Mouse (Mus musculus) liver, embryonic 11.5 days (tissue): ENCODE data around the gene 4930503B20Rik. TPM values are rescaled to one million over a fixed set of nuclear protein-coding genes. Genes with fewer than 3 reads are reported as not detected.

ENCODE experiments used
- ATAC-seq: fragments of 200-750 bp; cut with Nextera tagmentation; replicated peaks from 2 replicates; pipeline ENCODE4 v1.8.0; 2017; ENCODE audit warnings: moderate number of reproducible peaks, mild to moderate bottlenecking, moderate TSS enrichment, moderate library complexity; ENCODE audit not compliant: low FRiP score
- DNase-seq: peaks from one replicate; pipeline ENCODE4 v3.0.0-alpha.2; 2017; ENCODE audit warnings: low spot score
- H3K27ac ChIP-seq: fragments of 300-500 bp; sonication (generic); 2 replicates; pipeline ENCODE4 v1.5.1; 2014; ENCODE audit warnings: mild to moderate bottlenecking, low read depth, low read length, control low read depth
- H3K27me3 ChIP-seq: fragments of 300-500 bp; sonication (generic); replicated peaks from 2 replicates; pipeline ENCODE4 v1.6.1; 2014; ENCODE audit warnings: low read length, mixed read lengths; ENCODE audit not compliant: control insufficient read depth, insufficient read depth
- H3K36me3 ChIP-seq: fragments of 300-500 bp; sonication (generic); 2 replicates; pipeline ENCODE4 v1.6.1; 2014; ENCODE audit warnings: mild to moderate bottlenecking, low read length, moderate library complexity, mixed read lengths; ENCODE audit not compliant: control insufficient read depth, insufficient read depth
- H3K4me1 ChIP-seq: fragments of 300-500 bp; sonication (generic); replicated peaks from 2 replicates; pipeline ENCODE4 v1.6.1; 2014; ENCODE audit warnings: low read length, mixed read lengths; ENCODE audit not compliant: control insufficient read depth, insufficient read depth
- H3K4me2 ChIP-seq: fragments of 300-500 bp; sonication (generic); 2 replicates; pipeline ENCODE4 v1.6.1; 2014; ENCODE audit warnings: mild to moderate bottlenecking, control low read depth, moderate library complexity
- H3K4me3 ChIP-seq: fragments of 300-500 bp; sonication (generic); 2 replicates; pipeline ENCODE4 v1.5.1; 2014; ENCODE audit warnings: low read depth, low read length, control low read depth
- H3K9ac ChIP-seq: fragments of 300-500 bp; sonication (generic); 2 replicates; pipeline ENCODE4 v1.6.1; 2014; ENCODE audit warnings: low read depth, low read length, control low read depth
- H3K9me3 ChIP-seq: fragments of 300-500 bp; sonication (generic); 2 replicates; pipeline ENCODE4 v1.6.1; 2016; ENCODE audit warnings: low read length, inconsistent platforms, mixed read lengths; ENCODE audit not compliant: control insufficient read depth
- WGBS: fragments of 180-500 bp; shearing (Covaris S2); extraction: QIAGEN DNeasy Blood & Tissue Kit; methylation state at CpG from one replicate; pipeline ENCODE4 v1.1.7; 2014; 5-methylcytosine and 5-hydroxymethylcytosine counted together
- polyA plus RNA-seq: library from polyadenylated mRNA; unstranded; fragments of >200 nt; fragmentation: Nextera tagmentation; extraction: Ambion mirVana; gene quantifications from 2 replicates; pipeline ENCODE4 v1.2.1, GENCODE M21; 2014

The 4930503B20Rik gene
- not detected in 2 replicates for polyA plus RNA-seq

DNA sequence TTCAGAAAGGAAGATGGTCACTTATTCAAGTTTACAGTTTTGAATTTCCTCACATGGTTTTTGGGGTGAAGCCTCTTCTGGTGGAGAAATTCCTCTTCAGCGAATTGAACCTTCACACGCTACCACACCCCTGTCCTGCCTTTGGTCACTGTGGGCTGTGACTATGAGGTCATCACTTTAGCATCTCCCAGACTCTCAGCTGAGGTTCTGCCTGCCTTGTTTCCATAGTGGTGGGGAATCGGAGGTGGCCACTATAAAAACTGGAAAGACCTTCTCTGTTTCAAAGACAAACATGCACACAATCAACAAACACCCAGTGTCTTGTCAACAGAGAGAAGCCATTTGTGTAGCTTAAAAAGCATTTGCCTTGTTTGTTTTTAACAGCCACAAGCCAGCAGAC, at the start of gene 4930503B20Rik:
TSS of gene 4930503B20Rik (minus strand) at position 101 of the 400 bp plus-strand sequence.
- Histone ChIP-seq H3K9ac (no peak within 1 kb of the TSS), H3K4me1 (peaks cover 20% of the 10 kb centered on the region), H3K9me3 (no peaks in the 10 kb centered on the region), H3K36me3 (no peaks in the 10 kb centered on the region), H3K27ac (no peak within 1 kb of the TSS), H3K27me3 (no peaks in the 10 kb centered on the region), H3K4me2 (no peak within 1 kb of the TSS), H3K4me3 (no peak within 1 kb of the TSS)
- 85% methylated on average over 3 of the region's 3 CpGs for WGBS
- no peak for DNase-seq
- ATAC-seq, result no peak

GRCm38 (mm10) chr3:146700051-146700450, 48.9 kb upstream of the 4930503B20Rik start:
- no peaks in the 10 kb centered on the region for H3K9me3 ChIP-seq
- DNase-seq (peak; percentile 45), ATAC-seq (peak; percentile 87)
- 31% methylated on average over 11 of the region's 11 CpGs for WGBS
- peak overlapping the region; percentile 16; the same call in 1 of the 2 replicates for H3K4me3 ChIP-seq
- no peak overlapping the region for H3K9ac ChIP-seq
- H3K27ac ChIP-seq, result no peak overlapping the region
- H3K4me1 ChIP-seq, result peaks cover 13% of the 10 kb centered on the region
- no peaks in the 10 kb centered on the region for H3K27me3 ChIP-seq
- peak overlapping the region; percentile 56 for H3K4me2 ChIP-seq
- no peaks in the 10 kb centered on the region for H3K36me3 ChIP-seq

- no peaks in the 10 kb centered on the region for H3K36me3 ChIP-seq
- ATAC-seq (peak; percentile 55), DNase-seq (no peak)
- H3K4me2 ChIP-seq, result no peak overlapping the region
- no peak overlapping the region for H3K4me3 ChIP-seq
- H3K9ac ChIP-seq, result no peak overlapping the region
- no peaks in the 10 kb centered on the region for H3K9me3 ChIP-seq
- WGBS, result 23% methylated on average over 11 of the region's 11 CpGs
- peaks cover 13% of the 10 kb centered on the region for H3K4me1 ChIP-seq
- no peaks in the 10 kb centered on the region for H3K27me3 ChIP-seq
- no peak overlapping the region for H3K27ac ChIP-seq
Observed at GRCm38 (mm10) chr3:146698982-146699381, 47.9 kb upstream of the 4930503B20Rik start.

- Histone ChIP-seq H3K4me1 (no peaks in the 10 kb centered on the region), H3K4me3 (no peak overlapping the region), H3K9ac (no peak overlapping the region), H3K36me3 (no peaks in the 10 kb centered on the region), H3K9me3 (no peaks in the 10 kb centered on the region), H3K27ac (no peak overlapping the region), H3K27me3 (no peaks in the 10 kb centered on the region), H3K4me2 (no peak overlapping the region)
- no peak for ATAC-seq
- no peak for DNase-seq
- WGBS, result 79% methylated on average over 5 of the region's 5 CpGs
Observed at GRCm38 (mm10) chr3:146692547-146692946, 41.4 kb upstream of the 4930503B20Rik start.

- WGBS, result 67% methylated on average over 4 of the region's 4 CpGs
- no peak overlapping the region for H3K27ac ChIP-seq
- H3K4me1 ChIP-seq, result peaks cover 13% of the 10 kb centered on the region; the same call in 1 of the 2 replicates
- H3K9ac ChIP-seq, result no peak overlapping the region
- no peak overlapping the region for H3K4me2 ChIP-seq
- no peaks in the 10 kb centered on the region for H3K27me3 ChIP-seq
- H3K36me3 ChIP-seq, result no peaks in the 10 kb centered on the region
- ATAC-seq (no peak), DNase-seq (no peak)
- no peak overlapping the region for H3K4me3 ChIP-seq
- H3K9me3 ChIP-seq, result no peaks in the 10 kb centered on the region
Observed at GRCm38 (mm10) chr3:146687121-146687725, 36.1 kb upstream of the 4930503B20Rik start.

DNA sequence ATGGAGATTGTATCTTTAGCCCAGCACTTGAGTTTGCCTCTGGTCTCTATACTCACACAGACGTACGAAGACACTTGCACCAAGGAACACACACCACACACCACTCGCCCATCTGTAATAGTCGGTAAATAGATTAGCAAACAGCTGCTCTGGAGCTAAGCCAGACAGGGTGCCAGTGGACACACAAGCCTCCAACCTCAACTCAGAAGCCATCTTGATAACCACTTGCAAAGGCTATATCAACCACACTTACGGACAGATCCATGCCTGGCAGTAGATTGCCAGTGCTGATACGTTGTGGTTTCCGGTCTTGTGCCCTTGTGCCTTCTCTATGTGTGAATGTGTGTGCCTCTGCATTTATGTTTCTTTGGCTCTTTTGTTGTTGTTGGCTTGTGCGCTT, 35.3 kb upstream of the 4930503B20Rik start:
- Histone ChIP-seq H3K9me3 (no peaks in the 10 kb centered on the region), H3K4me3 (no peak overlapping the region), H3K36me3 (no peaks in the 10 kb centered on the region), H3K4me2 (no peak overlapping the region), H3K4me1 (peaks cover 13% of the 10 kb centered on the region; the same call in 1 of the 2 replicates), H3K27me3 (no peaks in the 10 kb centered on the region), H3K27ac (no peak overlapping the region), H3K9ac (no peak overlapping the region)
- 54% methylated on average over 8 of the region's 8 CpGs for WGBS
- ATAC-seq, result peak; percentile 48
- no peak for DNase-seq

DNA sequence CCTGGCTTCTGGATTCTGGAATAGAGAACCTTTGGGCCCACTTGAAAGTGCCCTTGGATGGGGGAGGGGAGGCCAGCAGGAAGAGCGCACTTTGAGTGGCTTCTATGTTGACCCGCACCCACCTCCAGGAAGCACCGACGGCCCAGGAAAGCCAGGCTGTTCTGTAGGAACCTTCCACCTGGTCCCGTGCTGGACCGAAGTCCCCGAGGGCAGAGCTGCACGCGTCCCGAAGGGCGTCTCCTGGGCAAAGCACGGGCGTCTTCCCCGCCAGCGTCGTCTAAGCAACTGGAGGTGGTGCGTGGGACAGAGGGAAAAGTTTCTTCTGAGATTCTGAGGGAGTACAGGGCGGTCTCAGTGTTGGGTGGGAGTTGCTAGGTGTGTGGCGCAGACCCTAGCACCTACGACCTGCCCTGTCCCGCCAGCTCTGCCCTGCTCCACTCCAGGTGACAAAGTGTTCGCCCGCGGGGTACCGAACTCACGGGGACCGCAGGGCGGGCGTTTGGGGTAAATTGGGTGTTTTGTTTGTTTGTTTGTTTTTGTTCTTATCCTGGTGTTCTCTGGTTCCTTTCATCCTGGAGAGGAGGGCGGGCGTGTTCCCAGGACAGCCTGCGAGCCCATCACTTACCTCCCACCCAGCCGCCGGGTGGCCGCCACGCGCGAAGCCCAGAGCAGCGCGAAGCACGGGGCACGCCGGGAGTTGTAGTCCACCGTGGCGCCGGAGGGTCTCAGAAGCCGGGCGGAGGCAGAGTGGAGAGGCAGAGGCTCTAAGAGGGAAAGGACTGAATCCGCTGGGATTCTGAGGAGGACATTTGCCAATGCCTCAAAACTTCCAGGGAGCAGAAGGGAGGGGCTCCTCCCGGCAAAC, 33.9 kb upstream of the 4930503B20Rik start, which contains the start of gene Samd13:
TSS of gene Samd13 (minus strand) at position 782 of the 865 bp plus-strand sequence.
- peak within 1 kb of the TSS; percentile 54 for H3K9ac ChIP-seq
- H3K27ac ChIP-seq, result no peak within 1 kb of the TSS
- H3K4me1 ChIP-seq, result peaks cover 13% of the 10 kb centered on the region; the same call in 1 of the 2 replicates
- H3K4me3 ChIP-seq, result peak within 1 kb of the TSS; percentile 56
- ATAC-seq (peak; percentile 70), DNase-seq (peak; percentile 74)
- no peaks in the 10 kb centered on the region for H3K36me3 ChIP-seq
- H3K27me3 ChIP-seq, result no peaks in the 10 kb centered on the region
- H3K4me2 ChIP-seq, result peak within 1 kb of the TSS; percentile 96
- no peaks in the 10 kb centered on the region for H3K9me3 ChIP-seq
- WGBS, result 3% methylated on average over 50 of the region's 50 CpGs

DNA sequence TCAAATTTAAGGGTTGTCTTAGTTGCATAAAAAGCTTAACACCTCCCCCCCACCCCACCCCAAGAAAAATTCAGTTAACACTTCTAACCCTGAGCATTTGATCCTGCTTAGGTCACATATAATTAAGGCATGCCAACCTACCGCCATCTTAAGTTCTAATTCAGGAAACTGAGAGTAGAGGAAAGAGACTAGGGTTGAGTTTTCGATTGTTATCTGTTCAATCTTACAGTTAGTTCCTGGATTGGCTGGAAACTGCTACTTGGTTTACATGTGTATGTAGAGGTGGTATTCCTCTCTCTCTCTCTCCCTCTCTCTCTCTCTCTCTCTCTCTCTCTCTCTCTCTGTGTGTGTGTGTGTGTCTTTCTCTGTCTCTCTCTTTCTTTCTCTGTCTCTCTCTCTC, 32.0 kb upstream of the 4930503B20Rik start:
- H3K9me3 ChIP-seq, result no peaks in the 10 kb centered on the region
- no peak overlapping the region for H3K9ac ChIP-seq
- DNase-seq (no peak), ATAC-seq (no peak)
- no peak overlapping the region for H3K4me2 ChIP-seq
- peaks cover 13% of the 10 kb centered on the region; the same call in 1 of the 2 replicates for H3K4me1 ChIP-seq
- H3K4me3 ChIP-seq, result no peak overlapping the region
- H3K27ac ChIP-seq, result no peak overlapping the region
- no peaks in the 10 kb centered on the region for H3K27me3 ChIP-seq
- no peaks in the 10 kb centered on the region for H3K36me3 ChIP-seq
- 40% methylated on average over 2 of the region's 2 CpGs for WGBS
